Mouse (Mus musculus) cortical plate, adult 2 months (tissue): Measurements from ENCODE around the gene H2-Ab1.

Source experiments
- CTCF ChIP-seq: fragments of 200-500 bp; IDR thresholded peaks from 2 replicates; pipeline ENCODE4 v1.5.1; 2011; ENCODE audit warnings: mild to moderate bottlenecking, control low read depth, low read length; ENCODE audit not compliant: insufficient read depth; ENCODE audit errors: extremely low read depth
- POLR2A ChIP-seq: fragments of 200-500 bp; IDR thresholded peaks from 2 replicates; pipeline ENCODE4 v1.6.1; 2011; ENCODE audit warnings: mild to moderate bottlenecking, low read length, control low read depth; ENCODE audit not compliant: insufficient read depth; ENCODE audit errors: extremely low read depth

- TF ChIP-seq CTCF, result no peak
- no peak for TF ChIP-seq POLR2A
Measured at GRCm38 (mm10) chr17:34272102-34272501, 14.6 kb downstream of the H2-Ab1 start.
